Mouse (Mus musculus) midbrain, postnatal 0 days (tissue): ENCODE measurements around the gene Wwox. TPM values are rescaled to one million over a fixed set of nuclear protein-coding genes. Genes with fewer than 3 reads are reported as not detected.

Experiments used
- ATAC-seq: fragments of 200-750 bp; cut with Nextera tagmentation; 2 replicates; pipeline ENCODE4 v1.8.0; 2017; ENCODE audit warnings: moderate number of reproducible peaks, mild to moderate bottlenecking, moderate TSS enrichment, moderate library complexity; ENCODE audit not compliant: low FRiP score
- DNase-seq: peaks from one replicate; pipeline ENCODE4 v3.0.0-alpha.2; 2015; ENCODE audit warnings: low spot score
- H3K27ac ChIP-seq: fragments of 300-500 bp; sonication (generic); 2 replicates; pipeline ENCODE4 v1.5.1; 2014; ENCODE audit warnings: low read depth, mild to moderate bottlenecking, low read length, mixed read lengths
- H3K27me3 ChIP-seq: fragments of 300-500 bp; sonication (generic); 2 replicates; pipeline ENCODE4 v1.6.1; 2014; ENCODE audit warnings: low read length, control low read depth, mixed read lengths; ENCODE audit not compliant: insufficient read depth
- H3K36me3 ChIP-seq: fragments of 300-500 bp; sonication (generic); 2 replicates; pipeline ENCODE4 v1.6.1; 2014; ENCODE audit warnings: low read length, control low read depth, mixed read lengths; ENCODE audit not compliant: insufficient read depth
- H3K4me1 ChIP-seq: fragments of 300-500 bp; sonication (generic); 2 replicates; pipeline ENCODE4 v1.6.1; 2014; ENCODE audit warnings: mild to moderate bottlenecking, control low read depth, antibody characterized with exemption, low read length, mixed read lengths; ENCODE audit not compliant: insufficient read depth
- H3K4me2 ChIP-seq: fragments of 300-500 bp; sonication (generic); 2 replicates; pipeline ENCODE4 v1.6.1; 2014; ENCODE audit warnings: low read depth, mild to moderate bottlenecking, low read length, mixed read lengths; ENCODE audit not compliant: poor library complexity, severe bottlenecking
- H3K4me3 ChIP-seq: fragments of 300-500 bp; sonication (generic); 2 replicates; pipeline ENCODE4 v1.5.1; 2014; ENCODE audit warnings: low read depth, mild to moderate bottlenecking, low read length, moderate library complexity
- H3K9ac ChIP-seq: fragments of 300-500 bp; sonication (generic); replicated peaks from 2 replicates; pipeline ENCODE4 v1.6.1; 2014; ENCODE audit warnings: mild to moderate bottlenecking, low read length, moderate library complexity, mixed read lengths; ENCODE audit not compliant: poor library complexity, severe bottlenecking
- H3K9me3 ChIP-seq: fragments of 300-500 bp; sonication (generic); 2 replicates; pipeline ENCODE4 v1.6.1; 2016; ENCODE audit warnings: low read length, control low read depth
- CTCF ChIP-seq: IDR thresholded peaks from 2 replicates; pipeline ENCODE4 v1.5.1; 2016; ENCODE audit warnings: antibody characterized with exemption, mild to moderate bottlenecking
- WGBS: fragments of 180-500 bp; shearing (Covaris S2); extraction: QIAGEN DNeasy Blood & Tissue Kit; methylation state at CpG from one replicate; pipeline ENCODE4 v1.1.7; 2014; 5-methylcytosine and 5-hydroxymethylcytosine counted together
- polyA plus RNA-seq: library from polyadenylated mRNA; unstranded; fragments of >200 nt; fragmentation: Nextera tagmentation; extraction: Ambion mirVana; gene quantifications from 2 replicates; pipeline ENCODE4 v1.2.1, GENCODE M21; 2015
- total RNA-seq: library from RNA; depleted of rRNA; stranded (reverse); fragments of >200 nt; gene quantifications from 2 replicates; pipeline ENCODE4 v1.2.3, GENCODE M21; 2014

The Wwox gene
- total and polyA plus RNA-seq, 2 experiments from 2014 or later: 15.4 to 17.2 TPM

DNA sequence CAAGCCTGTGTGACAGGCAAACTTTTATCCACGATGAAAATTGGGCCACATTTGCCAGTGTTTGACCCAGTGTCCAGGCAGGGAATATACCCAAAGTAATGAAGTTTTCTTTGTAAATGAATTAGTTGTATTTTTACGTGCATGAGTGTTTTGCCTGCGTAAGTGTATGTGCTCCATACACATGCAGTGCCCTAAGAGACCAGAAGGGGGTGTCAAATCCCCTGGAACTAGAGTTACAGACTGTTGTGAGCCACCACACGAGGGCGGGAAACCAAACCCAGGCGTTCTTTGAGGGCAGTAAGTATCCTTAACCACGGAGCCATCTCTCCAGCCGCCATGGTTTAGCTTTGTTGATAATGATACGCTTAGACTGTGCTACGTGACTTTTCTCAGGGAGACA is 755.9 kb downstream of the Wwox start:
- peak; percentile 24; the same call in 1 of the 2 replicates for TF ChIP-seq CTCF
- no peak for ATAC-seq
- no peak for DNase-seq
- Histone ChIP-seq H3K9me3 (no peaks in the 10 kb centered on the region), H3K36me3 (no peaks in the 10 kb centered on the region), H3K4me2 (no peak overlapping the region), H3K27me3 (no peaks in the 10 kb centered on the region), H3K9ac (no peak overlapping the region), H3K4me1 (no peaks in the 10 kb centered on the region), H3K27ac (no peak overlapping the region), H3K4me3 (no peak overlapping the region)
- WGBS: 89% methylated on average over 10 of the region's 10 CpGs

DNA sequence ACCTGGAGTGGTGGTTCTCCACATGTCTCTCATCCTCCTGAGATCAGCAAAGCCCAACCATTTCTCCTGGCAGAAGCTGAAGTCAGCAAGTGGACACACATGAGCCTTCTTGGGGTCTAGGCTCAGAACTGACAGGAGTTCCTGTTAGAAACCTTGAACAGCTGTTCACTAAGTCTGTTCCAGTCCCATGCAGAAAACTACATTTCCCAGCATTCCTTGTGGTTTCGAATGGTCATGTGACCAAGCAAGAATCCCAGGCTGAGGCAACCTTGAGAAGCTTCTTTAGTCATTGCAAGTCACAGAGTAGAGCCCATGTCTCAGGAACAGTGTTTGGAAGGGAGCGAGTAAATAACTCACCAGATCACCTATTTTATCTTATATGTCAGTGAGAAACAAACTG is 757.4 kb downstream of the Wwox start:
- no peak overlapping the region for H3K4me3 ChIP-seq
- H3K9me3 ChIP-seq: no peaks in the 10 kb centered on the region
- no peak overlapping the region for H3K27ac ChIP-seq
- peak; percentile 49 for DNase-seq
- 66% methylated on average over 2 of the region's 2 CpGs for WGBS
- H3K9ac ChIP-seq: no peak overlapping the region
- no peaks in the 10 kb centered on the region for H3K36me3 ChIP-seq
- no peak for ATAC-seq
- H3K27me3 ChIP-seq: no peaks in the 10 kb centered on the region
- no peaks in the 10 kb centered on the region for H3K4me1 ChIP-seq
- H3K4me2 ChIP-seq: no peak overlapping the region
- no peak for TF ChIP-seq CTCF

DNA sequence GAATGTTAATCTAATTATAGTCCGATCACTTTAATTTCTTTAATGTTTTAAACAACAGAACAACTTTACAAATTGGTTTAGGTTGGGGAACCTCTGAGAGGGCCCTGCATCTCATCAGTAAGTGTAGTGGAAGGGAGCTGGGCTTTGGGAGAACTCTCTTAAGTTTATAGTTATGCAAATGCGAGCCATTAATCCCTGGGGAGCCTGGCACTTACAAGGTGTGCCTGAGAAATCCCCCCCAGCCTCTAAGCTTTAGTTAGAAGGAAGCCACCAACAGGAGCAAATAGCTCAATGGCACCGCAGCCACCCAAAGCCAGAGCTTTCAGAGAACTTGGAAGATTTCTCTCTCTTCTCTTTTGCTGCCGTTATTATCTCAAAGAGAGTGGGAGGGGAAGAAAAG is 759.7 kb downstream of the Wwox start:
- H3K27ac ChIP-seq: no peak overlapping the region
- no peak for DNase-seq
- H3K4me3 ChIP-seq: no peak overlapping the region
- no peak overlapping the region for H3K9ac ChIP-seq
- no peaks in the 10 kb centered on the region for H3K36me3 ChIP-seq
- H3K4me1 ChIP-seq: no peaks in the 10 kb centered on the region
- H3K4me2 ChIP-seq: no peak overlapping the region
- TF ChIP-seq CTCF: no peak
- 19% methylated on average over 4 of the region's 4 CpGs for WGBS
- ATAC-seq: no peak
- H3K9me3 ChIP-seq: no peaks in the 10 kb centered on the region
- no peaks in the 10 kb centered on the region for H3K27me3 ChIP-seq

DNA sequence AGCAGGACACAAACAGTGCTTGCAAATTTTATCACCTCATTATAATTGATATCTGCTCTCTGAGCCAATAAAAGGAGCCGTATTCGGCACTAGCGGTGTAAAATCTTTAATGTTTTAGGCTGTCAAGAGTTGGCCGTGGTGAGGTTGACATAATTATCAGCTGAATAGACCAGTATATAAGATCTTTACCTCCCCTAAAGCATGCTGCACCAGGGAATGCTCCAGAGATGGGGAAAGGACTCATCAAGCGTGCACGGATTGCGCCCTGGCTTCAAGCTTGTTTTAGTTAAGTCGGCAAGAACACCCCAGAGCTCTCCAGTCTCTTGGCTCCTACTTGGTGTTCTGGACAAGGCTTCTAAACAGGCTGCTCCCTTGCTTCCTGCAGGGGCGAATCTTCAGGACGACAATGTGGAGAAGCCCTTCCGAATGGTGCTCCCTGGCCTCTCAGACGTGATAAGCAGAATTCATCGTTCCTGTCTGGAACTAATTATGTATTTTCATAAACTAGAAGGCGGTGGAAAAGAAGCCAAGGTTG is 760.2 kb downstream of the Wwox start:
- H3K9ac ChIP-seq: no peak overlapping the region
- H3K9me3 ChIP-seq: no peaks in the 10 kb centered on the region
- no peaks in the 10 kb centered on the region for H3K27me3 ChIP-seq
- 25% methylated on average over 14 of the region's 14 CpGs for WGBS
- no peak overlapping the region for H3K4me3 ChIP-seq
- ATAC-seq: no peak
- TF ChIP-seq CTCF: no peak
- H3K36me3 ChIP-seq: no peaks in the 10 kb centered on the region
- no peak overlapping the region for H3K4me2 ChIP-seq
- H3K27ac ChIP-seq: no peak overlapping the region
- H3K4me1 ChIP-seq: no peaks in the 10 kb centered on the region
- no peak for DNase-seq

DNA sequence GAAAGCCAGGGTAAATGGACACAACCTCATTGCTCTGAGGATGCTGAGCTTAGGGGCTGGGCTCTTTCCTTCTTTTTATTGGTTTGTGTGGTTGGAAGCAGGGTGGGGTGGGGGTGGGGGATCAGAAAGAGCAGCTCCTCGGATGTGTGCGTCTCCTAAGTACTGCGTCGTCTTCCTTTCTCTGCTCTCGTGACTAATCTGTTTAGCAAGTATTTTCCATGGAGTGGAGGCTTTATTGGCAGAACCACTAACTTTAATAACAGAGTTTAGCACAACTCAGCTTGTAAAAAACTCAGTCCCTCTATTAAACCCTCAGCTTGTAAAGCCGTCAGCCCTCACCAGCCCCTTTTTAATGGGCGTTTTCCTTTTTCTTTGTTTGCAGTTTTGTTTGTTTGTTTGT is 762.3 kb downstream of the Wwox start:
- Histone ChIP-seq H3K9me3 (no peaks in the 10 kb centered on the region), H3K9ac (no peak overlapping the region), H3K27me3 (no peaks in the 10 kb centered on the region), H3K36me3 (no peaks in the 10 kb centered on the region), H3K4me3 (no peak overlapping the region), H3K4me1 (no peaks in the 10 kb centered on the region), H3K4me2 (no peak overlapping the region), H3K27ac (no peak overlapping the region)
- TF ChIP-seq CTCF: no peak
- no peak for DNase-seq
- ATAC-seq: no peak
- 43% methylated on average over 7 of the region's 7 CpGs for WGBS

DNA sequence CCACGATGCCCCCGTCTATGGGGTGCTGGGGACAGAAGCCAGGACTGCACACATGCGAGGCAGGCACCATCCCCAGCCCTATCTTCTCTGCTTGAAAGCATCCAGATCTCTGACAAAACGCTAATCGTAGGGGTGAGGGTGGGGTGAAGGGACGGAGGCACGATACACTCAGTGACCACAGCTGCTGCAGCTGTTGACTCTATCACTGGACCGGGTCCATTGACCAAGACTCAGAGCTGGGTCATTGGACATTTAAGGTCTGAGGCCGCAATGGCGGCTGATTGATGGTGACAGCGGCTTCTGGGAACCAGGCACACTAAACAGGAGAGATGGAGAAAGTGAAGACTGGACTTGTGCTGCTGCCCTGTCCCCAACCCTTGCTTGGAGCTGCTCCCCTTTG is 768.0 kb downstream of the Wwox start:
- no peak overlapping the region for H3K4me3 ChIP-seq
- H3K27me3 ChIP-seq: no peaks in the 10 kb centered on the region
- H3K9me3 ChIP-seq: no peaks in the 10 kb centered on the region
- no peak for ATAC-seq
- no peak for DNase-seq
- WGBS: 89% methylated on average over 11 of the region's 11 CpGs
- no peak overlapping the region for H3K9ac ChIP-seq
- H3K27ac ChIP-seq: no peak overlapping the region
- TF ChIP-seq CTCF: no peak
- H3K4me2 ChIP-seq: no peak overlapping the region
- no peaks in the 10 kb centered on the region for H3K36me3 ChIP-seq
- H3K4me1 ChIP-seq: no peaks in the 10 kb centered on the region
